8 mouse cellular contexts compared by ENCODE assay signal in genomic region chr10:126979636-126980151, GRCm38 (mm10). TPM values are rescaled to one million over a fixed set of nuclear protein-coding genes. Genes with fewer than 3 reads are reported as not detected.
DNase-seq lines count a peak whose midpoint lies in the region; ATAC-seq lines count a peak whose summit lies in the region.

No protein-coding gene starts in this region.

- ATAC-seq in heart, embryonic 15.5 days (replicated peaks; ENCODE audit: insufficient number of reproducible peaks, insufficient read depth, low FRiP score, low read depth) = no peak

- H3K4me2 ChIP-seq in heart, embryonic 15.5 days = peak overlapping the region; percentile 93

- WGBS in heart, embryonic 15.5 days = under 1% methylated on average over 46 of the region's 57 CpGs

- H3K27ac ChIP-seq in heart, embryonic 15.5 days = peak overlapping the region; percentile 99

- H3K36me3 ChIP-seq in heart, embryonic 15.5 days = no peaks in the 10 kb centered on the region

- H3K9me3 ChIP-seq in heart, embryonic 15.5 days (replicated peaks) = no peaks in the 10 kb centered on the region

- peak overlapping the region; percentile 99 for H3K9ac ChIP-seq in heart, embryonic 15.5 days

- H3K4me3 ChIP-seq in heart, embryonic 15.5 days = peak overlapping the region; percentile 90

- DNase-seq in B cell, adult 2 months = peak; percentile 50 to 56
- DNase-seq in NIH3T3 (ENCODE audit: low read depth) = peak; percentile 64
- DNase-seq in embryo, embryonic 9.5 days (ENCODE audit: extremely low spot score) = peak; percentile 59
- peak; percentile 61 to 69 for DNase-seq in layer of hippocampus, postnatal 10 days (ENCODE audit: low spot score in 2 of 2)
- DNase-seq in lung, postnatal 10 days = peak; percentile 55
- peak; percentile 50 for DNase-seq in right cerebral cortex, postnatal 4 days
- DNase-seq in c-Kit-positive CD71-positive TER-119-positive erythroid progenitor cells, embryonic 14.5 days (ENCODE audit: low spot score) = no peak

- peaks cover 62% of the 10 kb centered on the region for H3K4me1 ChIP-seq in heart, embryonic 15.5 days (replicated peaks)

- no peaks in the 10 kb centered on the region for H3K27me3 ChIP-seq in heart, embryonic 15.5 days

RNA-seq across cellular contexts. Expression of gene Ctdsp2, which starts 1.2 kb away (rescaled TPM):
- 35.0 and 47.8 TPM in 2 replicates for polyA plus RNA-seq in heart, embryonic 15.5 days (2015; fragmentation: Nextera tagmentation; extraction: Ambion mirVana)
- 10 to 100 TPM; 78.9 to 88.9 TPM for total RNA-seq in layer of hippocampus, postnatal 10 days (2021)

RNA-seq across cellular contexts. Expression of gene Avil, which starts 20.8 kb away (rescaled TPM):
- 0.23 and 0.55 TPM in 2 replicates for polyA plus RNA-seq in heart, embryonic 15.5 days (2015; fragmentation: Nextera tagmentation; extraction: Ambion mirVana)
- total RNA-seq in layer of hippocampus, postnatal 10 days (2021) = under 1 TPM; 0.11 to 0.18 TPM

RNA-seq across cellular contexts. Expression of gene Tsfm, which starts 50.9 kb away (rescaled TPM):
- polyA plus RNA-seq in heart, embryonic 15.5 days (2015; fragmentation: Nextera tagmentation; extraction: Ambion mirVana) = 81.9 and 86.0 TPM in 2 replicates
- total RNA-seq in layer of hippocampus, postnatal 10 days (2021) = 10 to 100 TPM; 31.4 to 36.3 TPM
